Mouse (Mus musculus) embryo, embryonic 11.5 days (tissue): ENCODE measurements around the gene Gm973.
A peak's percentile ranks its signal among the peaks of the same experiment; 100 is the strongest.

Source experiments
- DNase-seq: peaks from one replicate; pipeline ENCODE4 v3.0.0-alpha.2; 2012; ENCODE audit warnings: low read depth, low spot score

The Gm973 gene

GRCm38 (mm10) chr1:59516026-59516917, at the start of gene Gm973:
TSS of gene Gm973 (plus strand) at chr1:59516264.
- DNase-seq: peak; percentile 75

GRCm38 (mm10) chr1:59469170-59469569, 46.9 kb upstream of the Gm973 start:
- DNase-seq: no peak

GRCm38 (mm10) chr1:59470766-59471165, 45.3 kb upstream of the Gm973 start:
- no peak for DNase-seq

GRCm38 (mm10) chr1:59472368-59473180, 43.5 kb upstream of the Gm973 start:
- DNase-seq: no peak

GRCm38 (mm10) chr1:59473181-59473555, 42.9 kb upstream of the Gm973 start:
- no peak for DNase-seq

GRCm38 (mm10) chr1:59475618-59476017, 40.4 kb upstream of the Gm973 start:
- no peak for DNase-seq

- no peak for DNase-seq
These were observed 37.2 kb upstream of the Gm973 start for GRCm38 (mm10) chr1:59478911-59479310.

- no peak for DNase-seq
These were observed 35.1 kb upstream of the Gm973 start for GRCm38 (mm10) chr1:59480821-59481455.

- DNase-seq: peak; percentile 95
These were observed 34.4 kb upstream of the Gm973 start for GRCm38 (mm10) chr1:59481456-59482291.

- no peak for DNase-seq
These were observed 33.8 kb upstream of the Gm973 start, which contains the start of gene Fzd7 for GRCm38 (mm10) chr1:59482331-59482695. TSS of gene Fzd7 (plus strand) at chr1:59482424.

- no peak for DNase-seq
These were observed 33.2 kb upstream of the Gm973 start for GRCm38 (mm10) chr1:59482696-59483520.

- no peak for DNase-seq
These were observed 32.4 kb upstream of the Gm973 start for GRCm38 (mm10) chr1:59483521-59484245.

- no peak for DNase-seq
These were observed 31.8 kb upstream of the Gm973 start for GRCm38 (mm10) chr1:59484314-59484713.

GRCm38 (mm10) chr1:59484791-59485785, 31.0 kb upstream of the Gm973 start:
- DNase-seq: no peak

GRCm38 (mm10) chr1:59485803-59486202, 30.3 kb upstream of the Gm973 start:
- no peak for DNase-seq

GRCm38 (mm10) chr1:59487651-59488051, 28.4 kb upstream of the Gm973 start:
- DNase-seq: no peak

- DNase-seq: no peak
These were observed 27.6 kb upstream of the Gm973 start for GRCm38 (mm10) chr1:59488481-59488880.

GRCm38 (mm10) chr1:59488991-59489390, 27.1 kb upstream of the Gm973 start:
- no peak for DNase-seq
